Mouse (Mus musculus): Measurements from ENCODE around the gene Raver2. TPM values are rescaled to one million over a fixed set of nuclear protein-coding genes. Genes with fewer than 3 reads are reported as not detected.

Gene Raver2
- polyA plus RNA-seq (2012; ENCODE audit: insufficient read depth, insufficient read length, low replicate concordance, missing spikeins), result not detected in 2 replicates

DNA sequence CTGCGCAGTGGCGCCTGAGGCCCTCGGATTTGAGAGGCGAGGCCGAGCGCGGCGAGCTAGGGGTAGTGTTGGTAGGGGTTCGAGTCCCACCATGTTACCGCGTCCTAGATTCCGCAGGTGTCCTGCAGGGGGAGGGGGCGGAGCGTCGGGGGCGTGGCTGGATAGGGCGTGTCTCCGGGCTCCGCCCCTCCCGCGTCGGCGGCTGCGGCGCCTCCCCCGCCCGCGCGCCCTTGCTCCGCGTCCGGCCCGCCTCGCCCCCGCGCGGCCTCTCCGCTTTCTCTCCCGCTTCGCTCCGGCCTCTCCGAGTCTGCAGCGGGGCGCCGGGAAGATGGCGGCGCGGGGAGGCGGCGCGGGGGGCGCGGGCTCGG, at the start of gene Raver2:
Gene Raver2 (plus strand): TSS at position 198 of the 368 bp plus-strand sequence.
- Histone ChIP-seq H3K4me1 (ENCODE audit: control insufficient read depth, insufficient read depth, low read length) (peaks cover 14% of the 10 kb centered on the region), H3K4me3 (ENCODE audit: insufficient read depth, low read depth, low read length) (peak within 1 kb of the TSS; percentile 68), H3K27ac (ENCODE audit: insufficient read depth, low read depth, low read length) (no peak within 1 kb of the TSS)
- TF ChIP-seq POLR2A (IDR thresholded peaks at IDR 0.05; ENCODE audit: insufficient read depth, low read depth, low read length) (no peak), CTCF (IDR thresholded peaks at IDR 0.05; ENCODE audit: insufficient read depth, low read depth, low read length) (no peak)
- WGBS, result 5% methylated on average over 52 of the region's 54 CpGs

DNA sequence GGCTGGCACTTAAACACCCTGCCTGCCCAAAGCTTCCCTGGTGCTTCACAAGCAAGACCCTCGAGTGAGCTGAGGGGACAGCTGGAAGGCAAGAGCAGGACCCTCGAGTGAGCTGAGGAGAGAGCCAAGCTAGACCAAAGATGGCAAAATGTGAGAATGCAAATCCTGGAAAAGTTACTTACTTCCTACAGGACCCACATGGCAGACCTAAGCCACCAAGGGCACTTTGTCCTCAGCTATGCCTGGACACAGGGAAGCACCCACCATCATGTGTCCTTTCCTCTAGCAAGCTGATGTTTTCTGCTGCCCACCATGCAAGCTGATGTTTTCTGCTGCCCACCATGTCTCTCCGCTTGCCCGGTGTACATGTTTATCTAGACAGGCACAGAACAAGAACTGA, 48.2 kb upstream of the Raver2 start, which contains the start of gene Gm10577:
Gene Gm10577 (minus strand): TSS at position 101 of the 400 bp plus-strand sequence.
- H3K4me3 ChIP-seq (ENCODE audit: insufficient read depth, low read depth, low read length), result no peak within 1 kb of the TSS
- no peak within 1 kb of the TSS for H3K27ac ChIP-seq (ENCODE audit: insufficient read depth, low read depth, low read length)
- H3K4me1 ChIP-seq (ENCODE audit: control insufficient read depth, insufficient read depth, low read length), result no peaks in the 10 kb centered on the region
- TF ChIP-seq CTCF (IDR thresholded peaks at IDR 0.05; ENCODE audit: insufficient read depth, low read depth, low read length) (no peak), POLR2A (IDR thresholded peaks at IDR 0.05; ENCODE audit: insufficient read depth, low read depth, low read length) (no peak)
- WGBS, result 81% methylated on average over 4 of the region's 4 CpGs

DNA sequence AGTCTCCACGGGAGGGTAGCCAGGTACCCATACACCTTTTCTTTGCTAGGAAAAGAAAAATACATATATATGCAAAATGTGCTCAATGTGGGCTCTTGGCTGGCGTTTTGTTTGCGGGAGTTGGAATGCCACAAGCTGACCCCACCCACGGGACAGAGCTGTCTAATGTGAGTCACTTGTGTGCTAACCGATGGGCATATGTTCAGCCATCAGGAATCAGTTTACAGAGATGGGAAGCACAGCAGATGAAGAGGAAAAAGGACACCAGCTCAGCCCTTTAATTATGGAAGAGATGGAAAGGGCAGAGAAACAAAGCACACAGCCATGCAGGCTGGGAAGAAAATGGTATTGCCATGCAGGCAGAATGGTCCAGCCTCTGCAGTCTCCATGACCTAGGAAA, 42.2 kb upstream of the Raver2 start:
- TF ChIP-seq CTCF (IDR thresholded peaks at IDR 0.05; ENCODE audit: insufficient read depth, low read depth, low read length), result no peak
- no peak for TF ChIP-seq POLR2A (IDR thresholded peaks at IDR 0.05; ENCODE audit: insufficient read depth, low read depth, low read length)
- 65% methylated on average over 5 of the region's 5 CpGs for WGBS
- H3K27ac ChIP-seq (ENCODE audit: insufficient read depth, low read depth, low read length), result no peak overlapping the region

DNA sequence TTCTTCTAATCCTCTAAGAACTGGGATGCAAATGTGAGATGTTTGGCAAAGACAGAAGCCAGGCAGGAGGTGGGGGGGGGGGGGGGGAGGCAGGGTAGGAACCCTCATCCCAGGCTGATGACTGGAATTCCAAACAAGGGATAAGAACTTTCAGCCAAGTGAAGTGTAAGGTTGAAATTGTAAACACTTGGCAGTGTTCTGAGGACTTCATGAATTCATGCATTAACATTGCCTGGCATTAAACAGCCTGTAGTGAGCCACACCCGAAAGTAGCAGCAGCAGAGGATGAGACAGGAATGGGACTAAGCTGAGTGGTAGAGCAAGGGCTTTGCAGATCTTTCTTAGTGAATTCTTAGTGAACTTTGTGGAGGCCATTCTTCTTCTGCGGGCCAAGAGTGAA, 41.8 kb upstream of the Raver2 start:
- no peak for TF ChIP-seq CTCF (IDR thresholded peaks at IDR 0.05; ENCODE audit: insufficient read depth, low read depth, low read length)
- no peak for TF ChIP-seq POLR2A (IDR thresholded peaks at IDR 0.05; ENCODE audit: insufficient read depth, low read depth, low read length)
- WGBS, result 72% methylated on average over 2 of the region's 2 CpGs
- no peak overlapping the region for H3K4me3 ChIP-seq (ENCODE audit: insufficient read depth, low read depth, low read length)
- H3K27ac ChIP-seq (ENCODE audit: insufficient read depth, low read depth, low read length), result no peak overlapping the region
- H3K4me1 ChIP-seq (ENCODE audit: control insufficient read depth, insufficient read depth, low read length), result no peaks in the 10 kb centered on the region

More for the DNA sequence above, 42.2 kb upstream of the Raver2 start:
- H3K4me3 ChIP-seq (ENCODE audit: insufficient read depth, low read depth, low read length), result no peak overlapping the region
- no peaks in the 10 kb centered on the region for H3K4me1 ChIP-seq (ENCODE audit: control insufficient read depth, insufficient read depth, low read length)

DNA sequence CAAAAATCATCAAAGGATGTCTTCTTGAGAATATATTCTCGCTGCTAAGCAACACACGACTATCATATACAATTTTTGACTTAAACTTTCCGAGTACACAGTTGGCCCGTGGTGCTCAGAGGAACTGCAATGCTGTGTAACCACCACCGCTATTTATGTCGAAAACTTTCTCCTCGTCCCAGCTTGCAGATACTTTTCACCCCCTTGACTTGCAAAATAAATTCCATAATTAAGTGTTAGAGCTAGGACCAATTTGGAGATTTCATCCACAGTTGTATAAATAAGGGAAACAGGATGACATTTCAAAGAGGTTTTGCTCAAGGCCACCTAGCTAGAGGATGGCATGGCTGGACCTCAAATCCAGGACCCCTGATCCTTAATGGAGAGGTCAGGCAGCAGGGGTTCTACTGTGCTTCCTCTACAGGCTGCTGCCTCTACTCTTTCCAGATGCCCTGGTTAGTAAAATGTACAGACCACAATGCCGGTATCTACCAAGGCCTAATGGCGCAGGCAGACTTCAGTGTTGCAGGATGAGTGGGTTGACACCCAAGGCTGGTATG, 40.9 kb upstream of the Raver2 start:
- Histone ChIP-seq H3K27ac (ENCODE audit: insufficient read depth, low read depth, low read length) (no peak overlapping the region), H3K4me3 (ENCODE audit: insufficient read depth, low read depth, low read length) (no peak overlapping the region), H3K4me1 (ENCODE audit: control insufficient read depth, insufficient read depth, low read length) (no peaks in the 10 kb centered on the region)
- TF ChIP-seq POLR2A (IDR thresholded peaks at IDR 0.05; ENCODE audit: insufficient read depth, low read depth, low read length) (no peak), CTCF (IDR thresholded peaks at IDR 0.05; ENCODE audit: insufficient read depth, low read depth, low read length) (no peak)
- 91% methylated on average over 9 of the region's 9 CpGs for WGBS

DNA sequence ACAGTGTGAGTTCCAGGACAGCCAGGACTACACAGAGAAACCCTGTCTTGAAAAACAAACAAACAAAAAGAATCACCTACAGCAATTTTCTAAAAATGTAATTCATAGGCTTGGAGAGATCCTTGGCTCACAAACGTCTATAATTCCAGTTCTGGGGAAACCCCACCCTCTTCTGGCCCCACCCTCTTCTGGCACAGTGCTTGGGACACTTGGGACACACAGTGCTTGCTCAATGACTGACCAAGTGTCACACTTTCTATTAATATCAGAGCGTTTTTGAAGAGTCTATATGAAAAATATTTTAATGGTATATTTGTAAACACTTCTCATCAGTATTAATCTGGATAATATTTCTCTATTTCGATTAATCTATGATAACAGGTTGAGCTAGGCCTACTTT, 35.7 kb upstream of the Raver2 start:
- Histone ChIP-seq H3K27ac (ENCODE audit: insufficient read depth, low read depth, low read length) (no peak overlapping the region), H3K4me3 (ENCODE audit: insufficient read depth, low read depth, low read length) (no peak overlapping the region), H3K4me1 (ENCODE audit: control insufficient read depth, insufficient read depth, low read length) (0 out of 2 replicates have a peak, but pooled peaks cover 2% of the 10 kb centered on the region)
- TF ChIP-seq POLR2A (IDR thresholded peaks at IDR 0.05; ENCODE audit: insufficient read depth, low read depth, low read length) (no peak), CTCF (IDR thresholded peaks at IDR 0.05; ENCODE audit: insufficient read depth, low read depth, low read length) (no peak)
- WGBS, result 77% methylated on average over 3 of the region's 3 CpGs

DNA sequence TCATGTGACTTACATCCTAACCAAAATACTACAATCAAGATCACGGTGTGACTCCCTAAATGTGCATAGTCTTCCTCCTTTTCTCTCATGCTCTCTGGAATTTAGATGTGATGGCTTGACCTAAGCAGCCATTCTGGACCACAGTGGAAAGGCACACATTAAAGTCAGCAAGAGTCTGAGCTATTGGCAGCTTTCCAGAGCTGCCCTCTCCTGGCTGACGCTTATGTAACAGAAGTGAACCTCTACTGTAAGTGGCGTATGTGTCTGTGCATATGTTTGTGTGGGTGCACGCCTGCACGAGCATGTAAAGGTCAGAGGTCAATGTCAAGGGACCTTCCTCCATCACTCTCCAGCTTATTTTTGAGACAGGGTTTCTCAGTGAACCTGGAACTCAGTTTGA, 33.7 kb upstream of the Raver2 start:
- no peak for TF ChIP-seq CTCF (IDR thresholded peaks at IDR 0.05; ENCODE audit: insufficient read depth, low read depth, low read length)
- TF ChIP-seq POLR2A (IDR thresholded peaks at IDR 0.05; ENCODE audit: insufficient read depth, low read depth, low read length), result no peak
- H3K4me1 ChIP-seq (ENCODE audit: control insufficient read depth, insufficient read depth, low read length), result 0 out of 2 replicates have a peak, but pooled peaks cover 2% of the 10 kb centered on the region
- WGBS, result 84% methylated on average over 5 of the region's 5 CpGs

DNA sequence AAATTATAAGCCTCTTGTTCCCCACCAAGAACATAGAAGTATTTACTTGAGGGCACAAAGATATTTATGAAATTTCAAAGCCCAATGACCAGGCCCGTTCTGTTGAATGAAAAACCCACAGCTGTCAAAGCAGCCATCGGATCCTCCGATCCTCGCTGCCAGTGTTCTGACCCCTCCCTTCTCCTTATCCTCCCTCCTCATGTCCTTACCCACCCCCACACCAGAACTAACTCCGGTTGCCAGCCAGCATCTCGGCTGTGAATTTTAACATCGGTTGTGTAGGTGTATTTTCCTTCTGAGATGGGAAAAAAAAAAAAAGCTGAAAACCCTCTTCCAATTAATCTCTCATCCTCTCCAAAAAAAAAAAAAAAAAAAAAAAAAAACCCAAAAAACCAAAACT, 31.6 kb upstream of the Raver2 start:
- TF ChIP-seq CTCF (IDR thresholded peaks at IDR 0.05; ENCODE audit: insufficient read depth, low read depth, low read length), result no peak
- TF ChIP-seq POLR2A (IDR thresholded peaks at IDR 0.05; ENCODE audit: insufficient read depth, low read depth, low read length), result no peak
- 67% methylated on average over 7 of the region's 7 CpGs for WGBS
- no peak overlapping the region for H3K27ac ChIP-seq (ENCODE audit: insufficient read depth, low read depth, low read length)
- H3K4me1 ChIP-seq (ENCODE audit: control insufficient read depth, insufficient read depth, low read length), result 0 out of 2 replicates have a peak, but pooled peaks cover 2% of the 10 kb centered on the region
- no peak overlapping the region for H3K4me3 ChIP-seq (ENCODE audit: insufficient read depth, low read depth, low read length)

More for the DNA sequence above, 33.7 kb upstream of the Raver2 start:
- Histone ChIP-seq H3K27ac (ENCODE audit: insufficient read depth, low read depth, low read length) (no peak overlapping the region), H3K4me3 (ENCODE audit: insufficient read depth, low read depth, low read length) (no peak overlapping the region)

DNA sequence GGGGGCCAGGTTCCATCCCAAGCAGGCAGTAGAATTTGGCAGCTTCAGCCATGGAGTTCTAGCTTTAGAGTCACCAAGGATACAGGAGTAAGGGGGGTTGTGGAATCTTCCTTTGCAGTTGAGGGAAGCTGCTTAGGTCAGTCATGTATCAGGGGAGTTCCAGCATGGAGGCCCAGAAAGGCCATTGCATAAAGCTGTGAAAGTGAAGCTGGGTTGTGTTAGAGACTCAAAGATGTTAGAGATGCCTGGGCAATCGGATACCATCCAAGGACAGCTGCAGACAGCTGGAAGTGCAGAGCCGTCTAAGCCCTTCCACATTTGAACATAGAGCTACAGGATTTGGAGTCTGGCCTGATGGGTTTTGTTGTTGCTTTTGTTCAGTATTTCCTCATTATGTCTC, 25.1 kb upstream of the Raver2 start:
- no peak overlapping the region for H3K27ac ChIP-seq (ENCODE audit: insufficient read depth, low read depth, low read length)
- WGBS, result 85% methylated on average over 2 of the region's 2 CpGs
- no peak for TF ChIP-seq CTCF (IDR thresholded peaks at IDR 0.05; ENCODE audit: insufficient read depth, low read depth, low read length)
- no peak for TF ChIP-seq POLR2A (IDR thresholded peaks at IDR 0.05; ENCODE audit: insufficient read depth, low read depth, low read length)
- H3K4me3 ChIP-seq (ENCODE audit: insufficient read depth, low read depth, low read length), result no peak overlapping the region
- no peaks in the 10 kb centered on the region for H3K4me1 ChIP-seq (ENCODE audit: control insufficient read depth, insufficient read depth, low read length)
